Mouse (Mus musculus) layer of hippocampus, postnatal 36 days (tissue): ENCODE results near the gene Man2b2. TPM values are rescaled to one million over a fixed set of nuclear protein-coding genes. Genes with fewer than 3 reads are reported as not detected.

Source experiments
- DNase-seq, 2 experiments: peaks; one replicate each; pipeline ENCODE4 v3.0.0; 2022
- total RNA-seq, 2 experiments: library from RNA; stranded (reverse); gene quantifications; 2 replicates each; pipeline ENCODE4 v1.2.3; 2021

The Man2b2 gene
- total RNA-seq, 2 experiments from 2014 or later: 24.3 to 24.4 TPM

DNA sequence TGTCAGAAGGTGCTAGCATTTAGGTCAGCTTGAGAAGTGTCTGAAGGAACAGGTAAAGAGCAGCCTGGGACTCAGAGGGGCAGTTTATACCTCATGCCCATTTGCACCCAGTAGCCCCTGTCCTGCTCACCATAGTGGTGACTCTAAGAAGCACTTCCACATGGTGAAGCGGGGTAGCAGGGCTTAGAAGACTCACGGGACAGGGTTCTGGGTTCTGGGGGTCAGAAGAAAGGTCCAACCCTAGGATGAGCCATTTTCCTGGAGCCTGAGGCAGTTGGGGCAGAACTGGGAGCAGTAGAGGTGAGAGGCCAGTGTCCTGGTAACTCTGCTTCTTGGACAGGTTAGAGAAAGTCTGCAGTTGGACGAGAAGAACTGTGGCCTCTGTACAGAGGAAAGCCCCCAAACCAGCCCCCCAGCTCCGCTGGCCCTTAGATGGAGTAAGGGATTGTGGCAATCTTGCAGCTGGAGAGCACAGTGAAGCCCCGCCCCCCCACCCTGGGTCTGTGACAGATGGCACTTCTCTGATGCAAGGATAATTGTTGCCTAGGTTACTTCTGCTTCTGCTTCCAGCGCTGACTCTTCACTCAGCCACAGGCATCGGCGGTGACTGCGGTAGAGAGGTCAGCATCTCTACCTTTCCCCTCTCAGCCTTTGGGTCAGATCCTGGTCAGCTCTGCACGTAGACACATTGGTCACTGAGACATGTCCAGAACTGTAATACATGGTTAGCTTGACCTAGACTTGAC, 63.3 kb downstream of the Man2b2 start:
- DNase-seq: peak; percentile 28 to 34

DNA sequence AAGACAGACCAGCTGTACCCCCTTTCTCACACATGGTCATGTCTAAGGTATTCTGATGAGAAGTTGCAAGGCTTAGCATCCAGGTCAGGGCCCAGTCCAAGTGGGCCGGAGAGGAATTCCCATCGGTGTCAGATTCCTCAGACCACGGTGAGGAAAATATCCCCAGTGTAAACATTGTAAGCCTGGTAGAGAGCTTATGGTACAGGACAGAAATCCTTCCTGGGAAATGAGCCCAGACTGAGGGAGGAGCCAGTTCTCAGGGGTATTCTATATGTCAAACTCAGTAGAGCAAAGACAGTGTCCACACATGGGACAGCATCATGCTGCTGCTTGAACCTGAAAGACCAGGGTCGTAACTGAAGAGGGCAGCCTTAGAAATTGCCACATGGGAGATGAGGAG, 70.6 kb downstream of the Man2b2 start:
- DNase-seq: no peak

DNA sequence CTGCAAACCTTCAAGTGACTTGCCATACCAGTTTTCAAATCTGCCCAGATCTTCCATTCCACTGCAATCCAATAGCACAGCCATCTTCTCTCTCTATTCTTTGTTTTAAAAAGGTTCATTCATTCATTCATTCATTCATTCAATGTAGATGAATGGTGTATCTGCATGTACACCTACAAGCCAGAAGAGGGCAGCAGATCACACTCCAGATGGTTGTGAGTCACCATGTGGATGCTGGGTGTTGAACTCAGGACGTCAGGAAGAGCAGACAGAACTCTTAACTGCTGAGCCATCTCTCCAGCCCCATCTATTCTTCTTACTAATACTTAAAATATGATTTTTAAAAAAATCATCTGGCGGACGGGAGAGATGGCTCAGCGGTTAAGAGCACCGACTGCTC, 73.4 kb downstream of the Man2b2 start:
- DNase-seq: no peak

Other genes with a start within 250 kb of the Man2b2 start
- gene Tbc1d14, start 237.4 kb downstream of the Man2b2 start, total RNA-seq: 10 to 100 TPM; 88.6 to 95.7 TPM
- gene D5Ertd579e, start 134.6 kb downstream of the Man2b2 start, total RNA-seq: 100 to 1,000 TPM; 100 to 106 TPM
- 10 to 100 TPM; 23.2 to 24.4 TPM for gene Bloc1s4, start 82.0 kb downstream of the Man2b2 start, total RNA-seq
- 100 to 1,000 TPM; 585 to 626 TPM for gene Mrfap1, start 33.9 kb downstream of the Man2b2 start, total RNA-seq
- gene Ppp2r2c, start 37.9 kb upstream of the Man2b2 start, total RNA-seq: 100 to 1,000 TPM; 402 to 415 TPM
- 100 to 1,000 TPM; 157 to 178 TPM for gene Wfs1, start 158.6 kb upstream of the Man2b2 start, total RNA-seq